Mouse (Mus musculus): Measurements from ENCODE around the gene Slit3. TPM values are rescaled to one million over a fixed set of nuclear protein-coding genes. Genes with fewer than 3 reads are reported as not detected.

The Slit3 gene
- polyA plus RNA-seq, 1 experiment from 2014 or later, result 14.2 TPM

- DNase-seq (ENCODE audit: low spot score), result no peak
- Histone ChIP-seq H3K36me3 (ENCODE audit: insufficient read depth, low read length) (no peaks in the 10 kb centered on the region), H3K9me3 (ENCODE audit: low read length) (no peaks in the 10 kb centered on the region), H3K4me3 (ENCODE audit: low read depth, low read length) (no peak overlapping the region), H3K4me1 (ENCODE audit: insufficient read depth, low read depth, low read length) (no peaks in the 10 kb centered on the region), H3K27me3 (replicated peaks; ENCODE audit: insufficient read depth, low read length) (no peaks in the 10 kb centered on the region), H3K4me2 (replicated peaks; ENCODE audit: low read depth, low read length) (no peak overlapping the region), H3K27ac (ENCODE audit: low read length) (no peak overlapping the region), H3K9ac (replicated peaks; ENCODE audit: low read depth) (no peak overlapping the region)
- ATAC-seq, result peak; percentile 58
- WGBS, result 73% methylated on average over 6 of the region's 6 CpGs
- TF ChIP-seq EP300 (IDR thresholded peaks at IDR 0.05), result no peak
- TF ChIP-seq CTCF (IDR thresholded peaks at IDR 0.05), result no peak
These were observed 566.3 kb downstream of the Slit3 start for GRCm38 (mm10) chr11:35687316-35687715.

- Histone ChIP-seq H3K27me3 (replicated peaks; ENCODE audit: insufficient read depth, low read length) (no peaks in the 10 kb centered on the region), H3K36me3 (ENCODE audit: insufficient read depth, low read length) (no peaks in the 10 kb centered on the region), H3K4me2 (replicated peaks; ENCODE audit: low read depth, low read length) (no peak overlapping the region), H3K27ac (ENCODE audit: low read length) (no peak overlapping the region), H3K4me1 (ENCODE audit: insufficient read depth, low read depth, low read length) (no peaks in the 10 kb centered on the region), H3K4me3 (ENCODE audit: low read depth, low read length) (no peak overlapping the region), H3K9me3 (ENCODE audit: low read length) (no peaks in the 10 kb centered on the region), H3K9ac (replicated peaks; ENCODE audit: low read depth) (no peak overlapping the region)
- TF ChIP-seq EP300 (IDR thresholded peaks at IDR 0.05) (no peak), CTCF (IDR thresholded peaks at IDR 0.05) (0 out of 2 replicates have a peak, but pooled peaks have one; percentile 2)
- ATAC-seq (no peak), DNase-seq (ENCODE audit: low spot score) (no peak)
- 63% methylated on average over 7 of the region's 7 CpGs for WGBS
These were observed 569.7 kb downstream of the Slit3 start for GRCm38 (mm10) chr11:35690515-35691281.

- H3K36me3 ChIP-seq (ENCODE audit: insufficient read depth, low read length), result no peaks in the 10 kb centered on the region
- ATAC-seq, result no peak; the same call in 1 of the 2 replicates
- WGBS, result 18% methylated on average over 5 of the region's 5 CpGs
These were observed 572.1 kb downstream of the Slit3 start for GRCm38 (mm10) chr11:35693136-35693535.

GRCm38 (mm10) chr11:35693625-35694024, 572.6 kb downstream of the Slit3 start:
- H3K4me2 ChIP-seq (replicated peaks; ENCODE audit: low read depth, low read length), result no peak overlapping the region
- TF ChIP-seq EP300 (IDR thresholded peaks at IDR 0.05) (no peak), CTCF (IDR thresholded peaks at IDR 0.05) (no peak)
- H3K9me3 ChIP-seq (ENCODE audit: low read length), result no peaks in the 10 kb centered on the region
- 75% methylated on average over 7 of the region's 7 CpGs for WGBS
- H3K9ac ChIP-seq (replicated peaks; ENCODE audit: low read depth), result no peak overlapping the region
- no peak overlapping the region for H3K4me3 ChIP-seq (ENCODE audit: low read depth, low read length)
- ATAC-seq, result no peak
- no peak for DNase-seq (ENCODE audit: low spot score)
- no peaks in the 10 kb centered on the region for H3K27me3 ChIP-seq (replicated peaks; ENCODE audit: insufficient read depth, low read length)
- H3K4me1 ChIP-seq (ENCODE audit: insufficient read depth, low read depth, low read length), result no peaks in the 10 kb centered on the region
- no peaks in the 10 kb centered on the region for H3K36me3 ChIP-seq (ENCODE audit: insufficient read depth, low read length)
- no peak overlapping the region for H3K27ac ChIP-seq (ENCODE audit: low read length)

More at GRCm38 (mm10) chr11:35693136-35693535, 572.1 kb downstream of the Slit3 start:
- no peak overlapping the region for H3K27ac ChIP-seq (ENCODE audit: low read length)
- H3K9ac ChIP-seq (replicated peaks; ENCODE audit: low read depth), result no peak overlapping the region
- no peaks in the 10 kb centered on the region for H3K27me3 ChIP-seq (replicated peaks; ENCODE audit: insufficient read depth, low read length)
- no peaks in the 10 kb centered on the region for H3K9me3 ChIP-seq (ENCODE audit: low read length)
- peak; percentile 33 for DNase-seq (ENCODE audit: low spot score)
- H3K4me1 ChIP-seq (ENCODE audit: insufficient read depth, low read depth, low read length), result no peaks in the 10 kb centered on the region
- no peak overlapping the region for H3K4me3 ChIP-seq (ENCODE audit: low read depth, low read length)
- no peak overlapping the region for H3K4me2 ChIP-seq (replicated peaks; ENCODE audit: low read depth, low read length)
- TF ChIP-seq EP300 (IDR thresholded peaks at IDR 0.05) (no peak), CTCF (IDR thresholded peaks at IDR 0.05) (peak; percentile 90)

- Histone ChIP-seq H3K4me2 (replicated peaks; ENCODE audit: low read depth, low read length) (no peak overlapping the region), H3K27me3 (replicated peaks; ENCODE audit: insufficient read depth, low read length) (no peaks in the 10 kb centered on the region), H3K4me1 (ENCODE audit: insufficient read depth, low read depth, low read length) (no peaks in the 10 kb centered on the region), H3K36me3 (ENCODE audit: insufficient read depth, low read length) (no peaks in the 10 kb centered on the region), H3K9me3 (ENCODE audit: low read length) (no peaks in the 10 kb centered on the region), H3K9ac (replicated peaks; ENCODE audit: low read depth) (no peak overlapping the region), H3K27ac (ENCODE audit: low read length) (no peak overlapping the region), H3K4me3 (ENCODE audit: low read depth, low read length) (no peak overlapping the region)
- no peak for ATAC-seq
- TF ChIP-seq EP300 (IDR thresholded peaks at IDR 0.05) (no peak), CTCF (IDR thresholded peaks at IDR 0.05) (no peak)
- WGBS, result 88% methylated on average over 7 of the region's 7 CpGs
- no peak for DNase-seq (ENCODE audit: low spot score)
These were observed 576.5 kb downstream of the Slit3 start for GRCm38 (mm10) chr11:35697476-35697875.

GRCm38 (mm10) chr11:35698901-35699300, 577.9 kb downstream of the Slit3 start:
- H3K9ac ChIP-seq (replicated peaks; ENCODE audit: low read depth), result no peak overlapping the region
- no peak overlapping the region for H3K27ac ChIP-seq (ENCODE audit: low read length)
- ATAC-seq (no peak), DNase-seq (ENCODE audit: low spot score) (no peak)
- no peaks in the 10 kb centered on the region for H3K4me1 ChIP-seq (ENCODE audit: insufficient read depth, low read depth, low read length)
- H3K36me3 ChIP-seq (ENCODE audit: insufficient read depth, low read length), result no peaks in the 10 kb centered on the region
- no peak overlapping the region for H3K4me3 ChIP-seq (ENCODE audit: low read depth, low read length)
- 93% methylated on average over 5 of the region's 5 CpGs for WGBS
- no peaks in the 10 kb centered on the region for H3K27me3 ChIP-seq (replicated peaks; ENCODE audit: insufficient read depth, low read length)
- no peak for TF ChIP-seq EP300 (IDR thresholded peaks at IDR 0.05)
- TF ChIP-seq CTCF (IDR thresholded peaks at IDR 0.05), result no peak
- H3K4me2 ChIP-seq (replicated peaks; ENCODE audit: low read depth, low read length), result no peak overlapping the region
- H3K9me3 ChIP-seq (ENCODE audit: low read length), result no peaks in the 10 kb centered on the region

Measured in lung, postnatal 0 days (tissue).